Mouse (Mus musculus): ENCODE results near the gene Nup85.

- TF ChIP-seq CTCF (IDR thresholded peaks at IDR 0.05; ENCODE audit: insufficient read depth, low read depth, low read length) (no peak), POLR2A (IDR thresholded peaks at IDR 0.05; ENCODE audit: insufficient read depth, low read depth, low read length) (no peak)
These were observed 23.8 kb downstream of the Nup85 start for GRCm38 (mm10) chr11:115587984-115588383.

All from olfactory bulb, adult 2 months (tissue).